Mouse (Mus musculus): ENCODE measurements around the gene Pomgnt1.

DNA sequence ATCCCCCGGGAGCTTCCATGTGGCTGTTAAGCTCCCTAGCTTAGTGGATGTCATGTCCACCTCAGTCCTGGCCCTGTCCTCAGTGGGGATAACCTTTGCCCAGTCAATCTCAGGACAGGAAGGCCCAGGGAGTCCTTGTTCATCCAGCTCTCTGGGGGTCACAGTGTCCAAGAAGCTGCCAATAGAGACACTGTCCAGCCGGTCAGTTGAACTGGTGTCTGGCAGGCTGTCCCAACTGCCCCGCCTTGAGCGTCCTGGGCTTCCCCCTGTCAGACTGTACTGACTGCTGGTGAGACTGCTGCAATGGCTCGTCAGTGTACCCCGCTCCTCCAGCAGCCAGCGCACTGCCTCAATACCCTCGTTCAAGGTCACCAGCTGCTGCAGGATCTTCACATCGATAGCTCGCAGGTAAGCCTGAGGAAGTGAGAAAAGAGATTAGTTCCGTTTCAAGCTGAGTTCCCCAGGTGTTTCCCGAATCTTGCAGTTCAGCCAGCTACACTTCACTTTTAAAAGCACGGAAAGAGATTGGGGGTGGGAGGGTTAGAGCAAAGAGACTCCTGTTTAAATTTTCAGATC lies 13.9 kb downstream of the Pomgnt1 start:
- no peak for TF ChIP-seq CTCF (IDR thresholded peaks at IDR 0.05; ENCODE audit: low read depth, low read length)
- no peak for TF ChIP-seq POLR2A (IDR thresholded peaks at IDR 0.05; ENCODE audit: insufficient read depth, low read length)
- no peak for TF ChIP-seq EP300 (IDR thresholded peaks at IDR 0.05; ENCODE audit: insufficient read depth, low read depth, low read length)
